Mouse (Mus musculus) kidney, embryonic 15.5 days (tissue): ENCODE results near the gene Rtel1. TPM values are rescaled to one million over a fixed set of nuclear protein-coding genes. Genes with fewer than 3 reads are reported as not detected.
A peak's percentile ranks its signal among the peaks of the same experiment; 100 is the strongest.

ENCODE experiments used
- ATAC-seq: fragments of 200-750 bp; cut with Nextera tagmentation; replicated peaks from 2 replicates; pipeline ENCODE4 v1.8.0; 2017; ENCODE audit warnings: moderate TSS enrichment; ENCODE audit not compliant: low FRiP score
- H3K27ac ChIP-seq: fragments of 300-500 bp; sonication (generic); 2 replicates; pipeline ENCODE4 v1.5.1; 2015; ENCODE audit warnings: mild to moderate bottlenecking, inconsistent platforms
- H3K27me3 ChIP-seq: fragments of 300-500 bp; sonication (generic); 2 replicates; pipeline ENCODE4 v1.6.1; 2015; ENCODE audit warnings: inconsistent platforms
- H3K36me3 ChIP-seq: fragments of 300-500 bp; sonication (generic); 2 replicates; pipeline ENCODE4 v1.6.1; 2015; ENCODE audit warnings: inconsistent platforms
- H3K4me1 ChIP-seq: fragments of 300-500 bp; sonication (generic); 2 replicates; pipeline ENCODE4 v1.6.1; 2015; ENCODE audit warnings: inconsistent platforms
- H3K4me2 ChIP-seq: fragments of 300-500 bp; sonication (generic); 2 replicates; pipeline ENCODE4 v1.6.1; 2015; ENCODE audit warnings: moderate library complexity, mild to moderate bottlenecking, inconsistent platforms
- H3K4me3 ChIP-seq: fragments of 300-500 bp; sonication (generic); replicated peaks from 2 replicates; pipeline ENCODE4 v1.5.1; 2015; ENCODE audit warnings: mild to moderate bottlenecking, inconsistent platforms
- H3K9ac ChIP-seq: fragments of 300-500 bp; sonication (generic); 2 replicates; pipeline ENCODE4 v1.6.1; 2015; ENCODE audit warnings: mild to moderate bottlenecking, inconsistent platforms
- H3K9me3 ChIP-seq: fragments of 300-500 bp; sonication (generic); replicated peaks from 2 replicates; pipeline ENCODE4 v1.6.1; 2016; ENCODE audit warnings: inconsistent platforms
- WGBS: fragments of 180-500 bp; shearing (Covaris S2); methylation state at CpG from one replicate; pipeline ENCODE4 v1.1.7; 2015; ENCODE audit warnings: mixed read lengths; 5-methylcytosine and 5-hydroxymethylcytosine counted together
- polyA plus RNA-seq: library from polyadenylated mRNA; unstranded; fragments of >200 nt; fragmentation: Nextera tagmentation; extraction: Ambion mirVana; gene quantifications from 2 replicates; pipeline ENCODE4 v1.2.1, GENCODE M21; 2015

Rtel1 gene
- polyA plus RNA-seq, 1 experiment from 2014 or later, result 44.7 TPM

GRCm38 (mm10) chr2:181302041-181302440 lies 17.5 kb upstream of the Rtel1 start:
- H3K4me2 ChIP-seq, result no peak overlapping the region
- H3K27me3 ChIP-seq, result peaks cover 21% of the 10 kb centered on the region
- H3K4me3 ChIP-seq, result no peak overlapping the region
- H3K4me1 ChIP-seq, result no peaks in the 10 kb centered on the region
- no peak overlapping the region for H3K27ac ChIP-seq
- WGBS, result 32% methylated on average over 3 of the region's 3 CpGs
- ATAC-seq, result no peak
- H3K9me3 ChIP-seq, result no peaks in the 10 kb centered on the region
- H3K9ac ChIP-seq, result no peak overlapping the region
- H3K36me3 ChIP-seq, result peaks cover 30% of the 10 kb centered on the region

- Histone ChIP-seq H3K9ac (no peak overlapping the region), H3K9me3 (no peaks in the 10 kb centered on the region), H3K36me3 (peaks cover 21% of the 10 kb centered on the region), H3K4me1 (peaks cover 3% of the 10 kb centered on the region; the same call in 1 of the 2 replicates), H3K4me3 (no peak overlapping the region), H3K4me2 (no peak overlapping the region), H3K27ac (no peak overlapping the region), H3K27me3 (peaks cover 40% of the 10 kb centered on the region)
- no peak for ATAC-seq
- WGBS, result 81% methylated on average over 1 of the region's 1 CpGs
Observed at GRCm38 (mm10) chr2:181304944-181305343, 14.6 kb upstream of the Rtel1 start.

GRCm38 (mm10) chr2:181307144-181307804 lies 12.3 kb upstream of the Rtel1 start:
- H3K4me2 ChIP-seq, result peak overlapping the region; percentile 34
- peaks cover 3% of the 10 kb centered on the region; the same call in 1 of the 2 replicates for H3K4me1 ChIP-seq
- ATAC-seq, result 0 out of 2 replicates have a peak, but pooled peaks have one; percentile 33
- H3K4me3 ChIP-seq, result no peak overlapping the region; the same call in 1 of the 2 replicates
- no peaks in the 10 kb centered on the region for H3K36me3 ChIP-seq
- WGBS, result 11% methylated on average over 30 of the region's 30 CpGs
- no peak overlapping the region for H3K27ac ChIP-seq
- no peaks in the 10 kb centered on the region for H3K9me3 ChIP-seq
- peaks cover 52% of the 10 kb centered on the region for H3K27me3 ChIP-seq
- H3K9ac ChIP-seq, result no peak overlapping the region

DNA sequence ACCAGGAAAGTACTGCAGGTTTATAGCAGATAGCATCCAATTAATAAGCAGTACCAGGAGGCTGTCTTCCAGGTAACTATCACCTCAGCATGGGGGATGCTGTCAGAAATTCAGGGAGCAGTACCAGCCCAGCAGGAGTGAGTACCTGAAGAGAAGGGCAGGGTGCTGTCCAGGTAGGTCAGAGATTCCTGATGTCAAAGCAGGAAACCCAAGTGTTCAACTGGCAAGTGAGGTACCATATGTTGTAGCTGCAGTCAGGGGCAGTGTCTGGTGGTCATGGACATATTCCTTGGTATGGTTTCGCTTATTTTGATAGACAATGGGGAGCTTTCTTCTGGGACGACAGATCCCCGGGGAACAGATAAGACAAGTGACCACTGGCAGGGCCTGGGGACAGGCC lies 7.1 kb upstream of the Rtel1 start:
- 72% methylated on average over 3 of the region's 3 CpGs for whole genome bisulfite sequencing
- peaks cover 74% of the 10 kb centered on the region for H3K27me3 ChIP-seq
- H3K4me1 ChIP-seq, result peaks cover 10% of the 10 kb centered on the region

GRCm38 (mm10) chr2:181313006-181313343 lies 6.6 kb upstream of the Rtel1 start:
- no peak overlapping the region for H3K27ac ChIP-seq
- H3K4me1 ChIP-seq, result peaks cover 10% of the 10 kb centered on the region
- no peaks in the 10 kb centered on the region for H3K36me3 ChIP-seq
- WGBS, result 10% methylated on average over 5 of the region's 5 CpGs
- peaks cover 68% of the 10 kb centered on the region for H3K27me3 ChIP-seq
- H3K4me3 ChIP-seq, result no peak overlapping the region
- H3K4me2 ChIP-seq, result peak overlapping the region; percentile 50; the same call in 1 of the 2 replicates
- no peaks in the 10 kb centered on the region for H3K9me3 ChIP-seq
- ATAC-seq, result no peak
- H3K9ac ChIP-seq, result no peak overlapping the region

More for the DNA sequence above, 7.1 kb upstream of the Rtel1 start:
- Histone ChIP-seq H3K4me3 (no peak overlapping the region), H3K36me3 (no peaks in the 10 kb centered on the region), H3K27ac (no peak overlapping the region), H3K4me2 (no peak overlapping the region), H3K9me3 (no peaks in the 10 kb centered on the region), H3K9ac (no peak overlapping the region)
- no peak for ATAC-seq

GRCm38 (mm10) chr2:181313344-181314079 lies 6.0 kb upstream of the Rtel1 start:
- H3K9ac ChIP-seq, result no peak overlapping the region
- 2% methylated on average over 35 of the region's 35 CpGs for WGBS
- H3K27me3 ChIP-seq, result peaks cover 65% of the 10 kb centered on the region
- 0 out of 2 replicates have a peak, but pooled peaks have one; percentile 25 for ATAC-seq
- no peaks in the 10 kb centered on the region for H3K9me3 ChIP-seq
- no peaks in the 10 kb centered on the region for H3K36me3 ChIP-seq
- peaks cover 10% of the 10 kb centered on the region for H3K4me1 ChIP-seq
- H3K4me3 ChIP-seq, result peak overlapping the region; percentile 28
- peak overlapping the region; percentile 50 for H3K4me2 ChIP-seq
- no peak overlapping the region for H3K27ac ChIP-seq

- Histone ChIP-seq H3K4me3 (peak within 1 kb of the TSS; percentile 28), H3K4me2 (peak within 1 kb of the TSS; percentile 50), H3K9me3 (no peaks in the 10 kb centered on the region), H3K9ac (no peak within 1 kb of the TSS), H3K36me3 (no peaks in the 10 kb centered on the region), H3K27ac (no peak within 1 kb of the TSS), H3K27me3 (peaks cover 58% of the 10 kb centered on the region), H3K4me1 (peaks cover 13% of the 10 kb centered on the region)
- peak; percentile 74; the same call in 1 of the 2 replicates for ATAC-seq
- WGBS, result 4% methylated on average over 23 of the region's 23 CpGs
Observed at GRCm38 (mm10) chr2:181314080-181314810, 5.3 kb upstream of the Rtel1 start, which contains the start of gene Stmn3. Gene Stmn3, minus strand, starts transcription at chr2:181314500.

DNA sequence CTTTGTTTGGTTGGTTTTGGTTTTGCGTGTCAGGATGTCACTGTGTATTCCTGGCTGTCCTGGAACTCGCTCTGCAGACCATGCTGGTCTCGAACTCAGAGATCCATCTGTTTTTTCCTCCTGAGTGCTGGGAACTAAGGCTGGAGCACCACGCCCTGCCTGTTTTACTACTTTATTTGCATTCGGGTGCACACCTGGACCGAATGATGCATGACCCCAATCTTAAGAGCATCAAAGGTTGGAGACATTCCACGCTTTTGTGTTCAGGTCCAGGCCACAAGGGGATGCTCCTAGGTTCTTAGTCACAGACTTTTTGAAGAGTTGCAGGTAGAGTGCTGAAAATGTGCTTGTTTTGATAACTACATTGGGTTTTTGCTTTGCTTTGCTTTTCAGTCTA lies 562 bp downstream of the Rtel1 start:
- 0 out of 2 replicates have a peak overlapping the region, but pooled peaks have one; percentile 85 for H3K27ac ChIP-seq
- WGBS, result 7% methylated on average over 7 of the region's 7 CpGs
- peaks cover 18% of the 10 kb centered on the region for H3K27me3 ChIP-seq
- H3K4me1 ChIP-seq, result peaks cover 13% of the 10 kb centered on the region
- H3K36me3 ChIP-seq, result peaks cover 36% of the 10 kb centered on the region
- H3K9me3 ChIP-seq, result no peaks in the 10 kb centered on the region
- peak overlapping the region; percentile 54 for H3K9ac ChIP-seq
- peak overlapping the region; percentile 70 for H3K4me2 ChIP-seq
- peak overlapping the region; percentile 64 for H3K4me3 ChIP-seq
- ATAC-seq, result no peak

DNA sequence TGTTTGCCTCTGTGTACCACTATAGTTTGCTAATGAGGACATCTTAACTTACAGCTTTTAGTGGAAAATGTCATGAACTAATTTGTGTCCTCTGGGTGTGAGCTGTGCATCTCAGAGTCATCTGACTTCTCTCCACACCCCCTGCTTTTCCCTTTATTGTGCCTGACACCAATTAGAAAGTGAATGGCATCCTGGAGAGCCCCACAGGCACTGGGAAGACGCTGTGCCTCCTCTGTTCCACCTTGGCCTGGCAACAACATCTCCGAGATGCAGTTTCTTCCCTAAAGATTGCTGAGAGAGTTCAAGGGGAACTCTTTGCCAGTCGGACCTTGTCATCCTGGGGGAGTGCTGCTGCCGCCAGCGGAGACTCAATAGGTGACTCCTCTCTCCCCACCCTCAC lies 2.6 kb downstream of the Rtel1 start:
- Histone ChIP-seq H3K27me3 (no peaks in the 10 kb centered on the region), H3K4me1 (peaks cover 13% of the 10 kb centered on the region), H3K9ac (no peak overlapping the region), H3K9me3 (no peaks in the 10 kb centered on the region), H3K4me3 (no peak overlapping the region), H3K27ac (no peak overlapping the region), H3K4me2 (no peak overlapping the region), H3K36me3 (peaks cover 56% of the 10 kb centered on the region)
- no peak for ATAC-seq
- 76% methylated on average over 5 of the region's 5 CpGs for WGBS

DNA sequence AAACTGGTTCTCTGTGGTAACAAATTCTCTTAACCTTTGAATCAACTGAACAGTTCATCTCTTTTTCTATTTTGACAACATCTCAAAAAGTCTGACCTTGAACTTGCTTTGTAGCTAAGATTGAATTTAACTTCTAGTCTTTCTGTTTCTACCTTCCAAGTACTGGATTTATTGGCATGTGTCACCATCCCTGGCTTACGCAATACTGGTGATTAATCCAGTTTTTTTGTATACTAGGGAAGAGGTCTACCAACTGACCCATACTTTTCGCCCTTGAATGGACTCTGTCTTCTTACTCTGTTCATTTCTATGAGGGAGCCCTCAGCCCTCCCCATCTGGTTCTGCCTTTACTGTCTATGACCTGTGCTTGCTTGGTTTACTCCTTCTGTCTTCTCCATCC lies 6.6 kb downstream of the Rtel1 start:
- H3K9ac ChIP-seq, result no peak overlapping the region
- H3K27ac ChIP-seq, result no peak overlapping the region
- H3K9me3 ChIP-seq, result no peaks in the 10 kb centered on the region
- H3K27me3 ChIP-seq, result no peaks in the 10 kb centered on the region
- H3K4me3 ChIP-seq, result no peak overlapping the region
- ATAC-seq, result no peak
- WGBS, result 97% methylated on average over 2 of the region's 2 CpGs
- no peaks in the 10 kb centered on the region for H3K4me1 ChIP-seq
- peaks cover 93% of the 10 kb centered on the region for H3K36me3 ChIP-seq
- H3K4me2 ChIP-seq, result no peak overlapping the region

- H3K9me3 ChIP-seq, result no peaks in the 10 kb centered on the region
- no peak overlapping the region for H3K9ac ChIP-seq
- no peak overlapping the region for H3K4me3 ChIP-seq
- H3K4me1 ChIP-seq, result no peaks in the 10 kb centered on the region
- no peak for ATAC-seq
- H3K36me3 ChIP-seq, result peaks cover 92% of the 10 kb centered on the region
- no peak overlapping the region for H3K27ac ChIP-seq
- H3K4me2 ChIP-seq, result no peak overlapping the region
- no peaks in the 10 kb centered on the region for H3K27me3 ChIP-seq
Observed at GRCm38 (mm10) chr2:181332542-181332941, 13.0 kb downstream of the Rtel1 start.

- no peak overlapping the region for H3K4me3 ChIP-seq
- WGBS, result 62% methylated on average over 3 of the region's 3 CpGs
- no peak overlapping the region for H3K27ac ChIP-seq
- no peak overlapping the region for H3K9ac ChIP-seq
- H3K36me3 ChIP-seq, result peaks cover 93% of the 10 kb centered on the region
- H3K9me3 ChIP-seq, result no peaks in the 10 kb centered on the region
- no peak for ATAC-seq
- no peaks in the 10 kb centered on the region for H3K4me1 ChIP-seq
- H3K4me2 ChIP-seq, result no peak overlapping the region
- no peaks in the 10 kb centered on the region for H3K27me3 ChIP-seq
Observed at GRCm38 (mm10) chr2:181334023-181334422, 14.5 kb downstream of the Rtel1 start.
